Mouse (Mus musculus) liver, adult 2 months (tissue): Measurements from ENCODE around the gene Mvb12a.

Source experiments
- CTCF ChIP-seq: fragments of 200-500 bp; IDR thresholded peaks from 2 replicates; pipeline ENCODE4 v1.5.1; 2011; ENCODE audit warnings: low read depth, low read length, control low read depth
- POLR2A ChIP-seq: fragments of 200-500 bp; IDR thresholded peaks from 2 replicates; pipeline ENCODE4 v1.6.1; 2011; ENCODE audit warnings: low read length, control low read depth; ENCODE audit not compliant: insufficient read depth; ENCODE audit errors: extremely low read depth

- TF ChIP-seq POLR2A (no peak), CTCF (no peak)
Observed at GRCm38 (mm10) chr8:71560071-71560470, 17.3 kb downstream of the Mvb12a start.
